Mouse (Mus musculus) gastrocnemius, adult 2 months (tissue): ENCODE measurements around the gene Ppme1. TPM values are rescaled to one million over a fixed set of nuclear protein-coding genes. Genes with fewer than 3 reads are reported as not detected.

Source experiments
- DNase-seq: peaks from one replicate; pipeline ENCODE4 v3.0.0; 2022
- H3K27ac ChIP-seq: fragments of 200-600 bp; 2 replicates; pipeline ENCODE4 v1.8.1; 2022; ENCODE audit warnings: mild to moderate bottlenecking
- H3K4me3 ChIP-seq: fragments of 200-600 bp; 2 replicates; pipeline ENCODE4 v1.8.1; 2022; ENCODE audit warnings: mild to moderate bottlenecking, moderate library complexity
- CTCF ChIP-seq: fragments of 200-600 bp; IDR thresholded peaks from 2 replicates; pipeline ENCODE4 v1.8.1; 2022; ENCODE audit warnings: antibody characterized with exemption, mild to moderate bottlenecking, moderate library complexity
- intact Hi-C: fragments of 180-260 bp; cut with DNase I; formaldehyde crosslinking; loops from one replicate; pipeline ENCODE4 v1.15.1; 2025
- long read RNA-seq, 2 experiments: library from polyadenylated mRNA; stranded (forward); transcript quantifications; one replicate each; pipeline ENCODE4 v2.0.0; 2021
- total RNA-seq, 2 experiments: library from RNA; stranded (reverse); gene quantifications; 2 replicates each; pipeline ENCODE4 v1.2.3; 2021

The Ppme1 gene
- 10 to 100 TPM; 25.1 to 26.6 TPM for total RNA-seq
- long read RNA-seq, experiment 1, transcript Ppme1-201 (14 exons, 2,772 nt), result major isoform, 40 of 46 reads
- long read RNA-seq, experiment 1, partial matches to known transcripts, result 4 of 46 reads
- long read RNA-seq, experiment 1, other reads (novel, unspliced or antisense), result 2 of 46 reads
- long read RNA-seq, experiment 2, transcript Ppme1-201 (14 exons, 2,772 nt), result major isoform, 44 of 50 reads
- long read RNA-seq, experiment 2, partial matches to known transcripts, result 1 of 50 reads
- long read RNA-seq, experiment 2, other reads (novel, unspliced or antisense), result 5 of 50 reads

- peak; percentile 72 for TF ChIP-seq CTCF
- Histone ChIP-seq H3K27ac (peak within 1 kb of the TSS; percentile 95), H3K4me3 (peak within 1 kb of the TSS; percentile 96)
- DNase-seq, result peak; percentile 99
- intact Hi-C loops, result no loop called here
Measured at GRCm38 (mm10) chr7:100371495-100372451, at the start of gene Ppme1, which contains the start of gene C2cd3. Gene Ppme1, minus strand, starts transcription at chr7:100372307. Gene C2cd3, plus strand, starts transcription at chr7:100372233.

GRCm38 (mm10) chr7:100408684-100409083 lies 36.6 kb upstream of the Ppme1 start:
- H3K27ac ChIP-seq, result no peak overlapping the region
- intact Hi-C loops, result no loop called here
- TF ChIP-seq CTCF, result no peak
- H3K4me3 ChIP-seq, result no peak overlapping the region
- DNase-seq, result no peak

GRCm38 (mm10) chr7:100407677-100408076 lies 35.6 kb upstream of the Ppme1 start:
- no peak for DNase-seq
- no peak overlapping the region for H3K27ac ChIP-seq
- no peak overlapping the region for H3K4me3 ChIP-seq
- no peak for TF ChIP-seq CTCF
- intact Hi-C loops, result no loop called here

DNA sequence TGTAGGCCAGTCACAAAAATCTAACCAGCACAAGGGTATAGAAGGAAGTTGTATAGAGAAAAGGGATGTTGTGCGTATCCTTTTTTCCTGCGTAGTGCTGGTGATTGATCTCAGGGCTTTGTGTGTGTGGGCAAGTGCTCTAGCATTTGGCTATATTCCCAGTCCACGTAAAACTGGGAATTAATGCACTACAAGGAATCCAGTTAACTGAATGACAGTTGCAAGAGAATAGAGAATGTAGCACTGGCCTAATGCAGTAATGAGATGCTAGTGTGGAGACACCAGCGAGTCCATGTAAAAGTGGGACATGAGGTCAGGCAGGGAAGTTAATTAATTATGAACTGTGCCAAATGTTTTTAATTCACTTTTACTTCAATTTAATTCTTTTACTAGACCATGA lies 30.6 kb upstream of the Ppme1 start:
- intact Hi-C loops, result no loop called here
- TF ChIP-seq CTCF, result no peak

GRCm38 (mm10) chr7:100400899-100401539 lies 28.9 kb upstream of the Ppme1 start:
- intact Hi-C loops, result no loop called here
- DNase-seq, result no peak
- Histone ChIP-seq H3K4me3 (no peak overlapping the region), H3K27ac (no peak overlapping the region)
- no peak for TF ChIP-seq CTCF

More for the DNA sequence above, 30.6 kb upstream of the Ppme1 start:
- DNase-seq, result no peak
- H3K4me3 ChIP-seq, result no peak overlapping the region
- H3K27ac ChIP-seq, result no peak overlapping the region

GRCm38 (mm10) chr7:100399231-100399913 lies 27.3 kb upstream of the Ppme1 start:
- intact Hi-C loops, result no loop called here
- TF ChIP-seq CTCF, result no peak
- no peak for DNase-seq
- H3K4me3 ChIP-seq, result no peak overlapping the region
- peak overlapping the region; percentile 28; the same call in 1 of the 2 replicates for H3K27ac ChIP-seq

GRCm38 (mm10) chr7:100392265-100392664 lies 20.2 kb upstream of the Ppme1 start:
- intact Hi-C loops, result loop anchor here (5.0 kb wide), 1 partner anchor 115 kb away; no protein-coding TSS in a partner anchor
- H3K4me3 ChIP-seq, result no peak overlapping the region
- peak; percentile 41 for DNase-seq
- TF ChIP-seq CTCF, result peak; percentile 47
- no peak overlapping the region for H3K27ac ChIP-seq

GRCm38 (mm10) chr7:100390166-100390565 lies 18.1 kb upstream of the Ppme1 start:
- DNase-seq, result no peak
- intact Hi-C loops, result loop anchor here (5.0 kb wide), 1 partner anchor 113 kb away; no protein-coding TSS in a partner anchor
- no peak for TF ChIP-seq CTCF
- Histone ChIP-seq H3K4me3 (no peak overlapping the region), H3K27ac (no peak overlapping the region)

DNA sequence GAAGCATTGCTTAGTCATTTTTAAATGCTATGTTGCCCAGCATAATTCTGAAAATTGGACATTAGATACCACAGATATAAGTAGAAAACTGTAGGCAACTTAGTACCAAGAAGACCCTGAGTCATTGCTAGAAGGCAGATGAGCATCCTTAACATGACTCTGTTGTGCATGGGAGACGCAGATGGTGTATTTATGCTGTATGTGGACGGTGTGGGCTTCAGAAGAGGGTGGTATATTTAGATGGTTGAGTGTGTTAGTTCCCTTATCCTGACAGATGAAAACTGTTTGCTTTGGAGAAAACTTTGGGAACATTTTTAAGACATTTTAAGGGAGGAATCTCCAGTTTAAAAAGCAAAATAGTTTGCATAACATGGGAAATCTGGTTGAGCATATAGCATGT lies 16.1 kb upstream of the Ppme1 start:
- intact Hi-C loops, result no loop called here
- no peak overlapping the region for H3K4me3 ChIP-seq
- no peak overlapping the region for H3K27ac ChIP-seq
- TF ChIP-seq CTCF, result no peak
- no peak for DNase-seq

- Histone ChIP-seq H3K27ac (no peak overlapping the region), H3K4me3 (no peak overlapping the region)
- DNase-seq, result no peak
- intact Hi-C loops, result no loop called here
- no peak for TF ChIP-seq CTCF
Measured at GRCm38 (mm10) chr7:100383207-100383606, 11.1 kb upstream of the Ppme1 start.

DNA sequence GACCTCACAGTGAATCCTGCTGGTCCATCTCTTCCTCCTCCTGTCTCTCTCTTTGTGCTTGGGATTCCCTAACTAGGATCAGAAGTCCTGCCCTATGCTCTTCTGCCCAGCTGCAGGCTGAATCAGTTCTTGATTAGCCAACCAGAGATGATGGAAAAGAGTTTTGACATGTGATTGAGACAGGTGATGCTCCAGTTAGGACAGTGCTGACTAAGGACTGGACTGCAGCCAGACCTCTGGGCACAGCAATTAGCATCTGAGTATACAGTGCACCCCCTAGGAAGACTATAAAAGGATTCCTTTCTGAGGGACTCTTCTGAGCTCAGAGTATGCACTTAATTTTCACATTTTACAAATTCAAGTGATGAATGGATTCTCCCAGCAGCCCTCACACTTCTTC lies 9.1 kb upstream of the Ppme1 start:
- Histone ChIP-seq H3K4me3 (no peak overlapping the region), H3K27ac (no peak overlapping the region)
- intact Hi-C loops, result no loop called here
- TF ChIP-seq CTCF, result no peak
- no peak for DNase-seq

GRCm38 (mm10) chr7:100378257-100378656 lies 6.2 kb upstream of the Ppme1 start:
- no peak overlapping the region for H3K4me3 ChIP-seq
- intact Hi-C loops, result no loop called here
- no peak for DNase-seq
- TF ChIP-seq CTCF, result no peak
- H3K27ac ChIP-seq, result no peak overlapping the region
